Mouse (Mus musculus) left cerebral cortex, adult 8-10 months (tissue): Measurements from ENCODE around the gene Tle2. TPM values are rescaled to one million over a fixed set of nuclear protein-coding genes. Genes with fewer than 3 reads are reported as not detected.

Experiments
- DNase-seq, 2 experiments: peaks; one replicate each; pipeline ENCODE4 v3.0.0; 2022; ENCODE audit warnings: low spot score in 2 of 2
- total RNA-seq, 4 experiments: library from RNA; stranded (reverse); gene quantifications; 2 replicates each; pipeline ENCODE4 v1.2.4; 2022

Gene Tle2
- total RNA-seq, 4 experiments from 2014 or later = 36.2 to 42.3 (median 39.2) TPM

GRCm38 (mm10) chr10:81604019-81604967 lies 29.9 kb downstream of the Tle2 start:
- no peak for DNase-seq

DNA sequence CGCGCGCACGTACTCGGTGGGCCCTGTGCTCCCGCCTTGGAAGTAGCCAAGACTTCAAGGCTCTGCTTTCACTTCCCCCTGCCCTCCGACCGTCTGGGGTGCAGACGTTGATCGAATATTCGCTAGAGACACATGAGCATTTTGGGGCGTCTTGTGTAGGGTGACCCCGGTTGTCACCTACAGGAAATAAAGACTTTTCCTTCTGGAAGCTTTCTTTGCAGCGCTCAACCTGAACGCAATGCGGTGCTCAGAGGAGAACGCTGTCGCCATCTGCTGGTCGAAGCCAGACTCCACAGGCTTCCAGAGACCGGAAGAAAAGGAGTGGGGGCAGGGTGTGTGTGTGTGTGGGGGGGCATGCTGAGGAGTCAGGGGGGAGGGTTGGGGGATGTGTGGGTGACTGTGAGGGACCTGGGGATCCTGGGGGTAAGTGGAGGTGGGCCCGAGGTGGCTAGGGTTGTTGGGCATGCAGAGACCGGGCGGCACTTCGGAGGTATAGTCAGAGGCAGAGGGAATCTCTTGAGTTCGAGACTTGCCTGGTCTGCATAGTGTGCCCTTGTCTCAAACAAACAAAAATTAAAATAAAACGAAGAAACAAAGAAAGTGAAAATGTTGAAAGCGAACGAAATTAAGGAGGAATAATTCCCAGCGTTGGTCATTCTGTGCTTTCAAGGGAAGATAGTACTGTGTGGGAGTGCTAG lies 30.8 kb downstream of the Tle2 start:
- peak; percentile 67 to 74 for DNase-seq

GRCm38 (mm10) chr10:81605666-81605973 lies 31.3 kb downstream of the Tle2 start:
- no peak for DNase-seq

DNA sequence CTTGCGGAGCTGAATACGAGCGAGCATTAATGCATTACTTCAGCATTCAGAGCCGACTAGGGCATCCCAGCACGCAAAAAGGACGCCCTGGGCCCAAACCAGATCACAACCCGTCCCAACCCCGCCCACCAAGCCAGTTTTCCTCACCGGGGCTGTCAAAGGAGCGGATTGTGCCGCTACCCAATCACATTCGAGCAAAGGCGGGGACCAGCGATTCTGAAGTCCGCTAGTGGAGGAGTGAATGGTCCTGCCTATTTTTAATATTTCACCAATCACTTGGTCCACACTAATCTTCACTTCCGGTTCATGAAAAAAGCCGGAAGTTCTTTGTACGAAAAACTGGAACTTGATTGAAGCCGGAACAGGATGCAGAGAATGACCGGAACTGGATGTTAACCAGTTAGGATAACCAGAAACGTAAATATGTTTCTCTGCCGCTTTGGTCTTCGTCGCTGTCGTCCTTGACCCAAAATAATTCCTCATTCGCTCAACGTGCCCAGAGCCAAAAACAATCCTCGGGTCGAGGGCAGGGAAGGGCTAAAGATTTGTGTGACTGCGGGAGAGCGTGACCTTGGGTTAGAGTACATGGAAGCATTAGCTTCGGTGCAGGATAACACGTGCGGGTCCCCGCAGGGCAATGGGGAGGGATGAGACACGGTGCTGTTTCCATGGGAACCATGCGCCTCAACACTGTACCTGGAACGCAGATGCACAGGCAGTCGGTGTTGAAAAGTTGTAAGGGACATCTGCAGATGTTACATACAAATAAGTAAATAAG lies 31.8 kb downstream of the Tle2 start, which contains the start of gene BC025920:
TSS of gene BC025920 (plus strand) at position 297 of the 778 bp plus-strand sequence.
- peak; percentile 79 to 97 for DNase-seq

- DNase-seq = no peak
Observed at GRCm38 (mm10) chr10:81608308-81608707, 33.9 kb downstream of the Tle2 start.

DNA sequence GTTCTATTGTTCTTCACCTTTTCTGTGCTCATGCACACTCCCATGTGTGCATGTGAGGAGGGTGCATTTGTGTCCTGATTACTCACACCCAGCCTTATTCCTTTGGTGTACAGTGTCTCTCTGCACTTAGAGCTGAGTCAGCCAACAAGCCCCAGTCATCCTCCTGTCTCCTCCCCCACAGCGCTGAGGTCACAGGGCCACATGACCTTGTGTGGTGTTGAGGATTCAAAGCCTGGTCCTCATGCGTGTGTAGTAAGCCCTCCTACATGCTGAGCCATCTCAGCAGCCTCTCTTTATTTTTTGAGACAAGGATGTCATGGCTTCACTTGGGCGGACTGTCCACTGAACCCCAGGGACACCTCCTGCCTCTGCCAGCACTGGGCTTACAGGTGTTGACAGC lies 38.4 kb downstream of the Tle2 start:
- DNase-seq = no peak

DNA sequence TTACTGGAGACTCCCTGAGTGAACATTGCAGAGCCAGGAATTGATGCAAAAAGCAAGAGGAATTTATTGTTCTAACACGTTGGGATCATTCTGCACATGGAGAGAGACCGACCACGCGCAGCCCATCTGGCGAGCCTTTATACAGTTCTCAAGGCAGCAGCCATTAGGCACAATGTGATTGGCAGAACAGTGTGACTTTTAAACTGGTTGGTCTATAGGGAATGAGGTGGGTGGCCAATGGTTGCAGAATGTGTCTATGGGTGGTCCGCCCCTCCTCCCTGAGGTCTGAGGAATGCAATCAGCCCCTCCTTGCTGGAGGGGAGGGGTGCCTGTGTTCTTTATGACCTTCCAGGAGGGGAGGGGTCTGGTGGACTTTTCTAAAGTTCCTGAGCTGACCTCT lies 41.1 kb downstream of the Tle2 start:
- no peak for DNase-seq

- DNase-seq = no peak
Observed at GRCm38 (mm10) chr10:81619976-81620375, 45.6 kb downstream of the Tle2 start.

DNA sequence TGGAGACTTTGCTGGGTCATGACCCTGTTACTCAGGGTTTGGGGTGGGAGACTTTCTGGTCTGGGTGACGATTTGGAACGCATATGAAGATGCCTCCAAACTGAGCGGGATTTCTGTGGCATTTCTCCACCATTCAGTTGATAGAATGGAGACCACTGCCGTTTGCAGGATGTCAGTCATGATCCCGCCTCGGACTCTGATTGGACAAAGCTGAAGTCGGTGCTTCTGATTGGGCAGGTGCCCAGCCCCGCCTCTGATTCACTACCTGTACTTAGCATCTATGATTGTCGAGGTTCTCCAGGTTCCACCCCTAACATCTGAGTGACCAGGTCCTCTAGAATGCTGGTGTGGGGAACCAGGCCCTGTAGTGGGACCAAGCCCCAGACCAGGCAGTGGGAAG lies 46.4 kb downstream of the Tle2 start:
- no peak for DNase-seq

GRCm38 (mm10) chr10:81623441-81623840 lies 49.1 kb downstream of the Tle2 start:
- no peak for DNase-seq

GRCm38 (mm10) chr10:81626101-81626993 lies 52.0 kb downstream of the Tle2 start:
- DNase-seq = no peak

GRCm38 (mm10) chr10:81626994-81627835 lies 52.9 kb downstream of the Tle2 start, which contains the start of gene Sirt6:
Sirt6 (minus strand) TSS chr10:81627797.
- DNase-seq = peak; percentile 87 to 94

GRCm38 (mm10) chr10:81627836-81628220 lies 53.5 kb downstream of the Tle2 start:
- no peak for DNase-seq

- no peak for DNase-seq
Observed at GRCm38 (mm10) chr10:81628390-81628789, 54.0 kb downstream of the Tle2 start, which contains the start of gene Ankrd24. Ankrd24 (plus strand) TSS chr10:81628540.

DNA sequence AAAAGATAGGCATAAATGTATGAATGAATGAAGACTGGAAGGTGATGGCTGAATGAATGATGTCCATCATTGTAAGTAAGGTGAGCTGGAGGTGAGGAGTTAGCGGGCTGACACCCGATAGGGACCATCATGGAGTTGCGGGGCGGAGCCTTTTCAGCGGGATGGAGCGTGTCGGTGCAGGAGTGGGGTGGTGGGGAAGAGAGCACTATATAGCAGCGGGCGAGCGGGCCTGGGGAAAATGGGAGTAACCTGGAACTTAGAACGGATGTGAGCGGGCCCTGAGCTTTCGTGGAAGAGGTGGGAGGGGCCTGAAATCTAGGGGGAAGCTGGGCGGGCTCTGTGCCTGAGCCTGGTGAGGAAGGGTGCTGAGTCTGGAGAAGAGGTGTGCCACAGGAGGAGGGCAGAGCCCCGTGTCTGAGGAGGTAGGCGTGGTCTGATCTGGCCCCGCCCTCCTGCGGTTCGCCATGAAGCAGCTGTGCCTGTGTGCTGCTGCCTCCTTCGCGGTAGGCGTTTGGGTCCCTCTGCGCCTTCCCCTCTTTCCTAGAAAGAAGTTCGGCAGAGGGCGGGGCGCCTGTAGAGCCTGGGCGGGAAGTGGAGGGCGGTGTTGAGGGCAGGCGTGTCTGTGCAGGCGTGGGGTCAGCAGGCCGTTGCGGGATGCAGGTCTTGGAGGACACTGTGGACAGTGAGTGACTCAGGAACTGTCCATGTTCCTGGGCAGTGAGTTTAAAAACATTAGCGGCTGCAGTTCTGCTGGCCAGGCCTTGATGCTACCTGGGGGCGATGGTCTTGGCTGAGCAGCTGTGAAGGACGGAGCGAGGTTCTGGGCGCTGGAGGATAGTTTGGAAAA lies 59.1 kb downstream of the Tle2 start:
- peak; percentile 69 to 87 for DNase-seq

GRCm38 (mm10) chr10:81636338-81636737 lies 62.0 kb downstream of the Tle2 start:
- peak in 1 of 2 experiments; percentile 4 for DNase-seq

DNA sequence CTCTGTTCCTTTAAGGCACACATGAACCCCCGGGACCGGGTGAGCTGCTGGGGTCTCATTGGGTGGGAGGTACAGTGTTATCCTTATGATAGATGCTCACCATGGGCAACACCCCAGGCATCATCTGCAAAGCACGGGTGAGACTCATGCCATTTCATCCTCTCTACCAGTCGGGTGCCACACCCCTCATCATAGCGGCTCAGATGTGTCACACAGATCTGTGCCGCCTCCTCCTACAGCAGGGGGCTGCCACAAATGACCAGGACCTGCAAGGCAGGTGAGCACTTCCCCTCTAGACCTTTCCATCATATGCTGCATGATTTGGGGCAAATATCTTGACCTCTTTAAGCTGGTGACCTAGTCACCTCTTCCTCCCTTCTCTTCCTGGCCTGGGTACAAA lies 63.7 kb downstream of the Tle2 start:
- peak; percentile 1 to 12 for DNase-seq
